Mouse (Mus musculus) kidney, embryonic 15.5 days (tissue): Measurements from ENCODE around the gene Sh3d19. TPM values are rescaled to one million over a fixed set of nuclear protein-coding genes. Genes with fewer than 3 reads are reported as not detected.

Source experiments
- ATAC-seq: fragments of 200-750 bp; cut with Nextera tagmentation; replicated peaks from 2 replicates; pipeline ENCODE4 v1.8.0; 2017; ENCODE audit warnings: moderate TSS enrichment; ENCODE audit not compliant: low FRiP score
- H3K27ac ChIP-seq: fragments of 300-500 bp; sonication (generic); 2 replicates; pipeline ENCODE4 v1.5.1; 2015; ENCODE audit warnings: mild to moderate bottlenecking, inconsistent platforms
- H3K27me3 ChIP-seq: fragments of 300-500 bp; sonication (generic); 2 replicates; pipeline ENCODE4 v1.6.1; 2015; ENCODE audit warnings: inconsistent platforms
- H3K36me3 ChIP-seq: fragments of 300-500 bp; sonication (generic); 2 replicates; pipeline ENCODE4 v1.6.1; 2015; ENCODE audit warnings: inconsistent platforms
- H3K4me1 ChIP-seq: fragments of 300-500 bp; sonication (generic); 2 replicates; pipeline ENCODE4 v1.6.1; 2015; ENCODE audit warnings: inconsistent platforms
- H3K4me2 ChIP-seq: fragments of 300-500 bp; sonication (generic); 2 replicates; pipeline ENCODE4 v1.6.1; 2015; ENCODE audit warnings: moderate library complexity, mild to moderate bottlenecking, inconsistent platforms
- H3K4me3 ChIP-seq: fragments of 300-500 bp; sonication (generic); replicated peaks from 2 replicates; pipeline ENCODE4 v1.5.1; 2015; ENCODE audit warnings: mild to moderate bottlenecking, inconsistent platforms
- H3K9ac ChIP-seq: fragments of 300-500 bp; sonication (generic); 2 replicates; pipeline ENCODE4 v1.6.1; 2015; ENCODE audit warnings: mild to moderate bottlenecking, inconsistent platforms
- H3K9me3 ChIP-seq: fragments of 300-500 bp; sonication (generic); replicated peaks from 2 replicates; pipeline ENCODE4 v1.6.1; 2016; ENCODE audit warnings: inconsistent platforms
- WGBS: fragments of 180-500 bp; shearing (Covaris S2); methylation state at CpG from one replicate; pipeline ENCODE4 v1.1.7; 2015; ENCODE audit warnings: mixed read lengths; 5-methylcytosine and 5-hydroxymethylcytosine counted together
- polyA plus RNA-seq: library from polyadenylated mRNA; unstranded; fragments of >200 nt; fragmentation: Nextera tagmentation; extraction: Ambion mirVana; gene quantifications from 2 replicates; pipeline ENCODE4 v1.2.1, GENCODE M21; 2015

The Sh3d19 gene
- 30.1 and 32.3 TPM in 2 replicates for polyA plus RNA-seq

DNA sequence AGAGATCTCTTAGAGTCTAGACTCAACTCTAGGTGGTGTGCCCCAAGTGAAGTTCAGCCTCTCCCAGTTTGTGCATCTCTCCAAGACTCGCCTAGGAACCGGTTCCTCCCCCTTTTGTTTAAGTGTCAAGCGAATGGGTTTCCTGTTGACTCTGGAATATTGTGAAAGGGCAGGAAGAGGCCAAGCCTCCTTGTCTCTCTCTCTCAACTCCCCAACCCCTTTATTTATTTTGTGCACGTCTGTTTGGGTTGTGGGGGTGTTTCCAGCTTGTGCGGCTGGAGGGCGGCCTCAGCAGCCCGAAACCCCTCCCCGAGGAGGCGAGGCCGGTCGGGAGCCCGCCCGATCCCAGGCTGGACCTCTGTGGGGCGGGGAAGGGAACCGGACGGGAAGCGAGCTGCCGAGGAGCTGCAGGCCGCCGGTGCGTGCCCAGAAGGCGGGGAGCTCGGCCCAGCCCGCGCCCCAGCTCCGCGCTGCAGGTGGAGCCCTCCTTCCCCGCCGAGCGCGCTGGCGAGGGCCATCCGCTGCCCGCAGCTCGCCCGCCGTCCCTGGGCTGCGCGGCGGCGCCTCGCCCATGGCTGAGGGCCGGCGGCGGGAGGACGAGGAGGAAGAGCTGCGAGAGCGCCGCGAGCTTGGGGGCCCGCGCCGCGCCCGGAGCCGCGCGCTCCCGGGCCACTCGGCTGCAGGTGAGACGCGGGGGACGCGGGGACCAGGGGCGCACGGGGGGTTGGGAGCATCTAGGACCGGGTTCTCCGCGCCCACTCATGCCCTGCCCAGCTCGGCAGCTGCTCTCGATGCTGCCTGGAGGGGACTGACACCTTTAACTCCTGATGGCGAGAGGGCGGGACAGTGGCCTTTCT is at the start of gene Sh3d19:
Gene Sh3d19 (plus strand): TSS at position 368 of the 857 bp plus-strand sequence.
- Histone ChIP-seq H3K4me3 (peak within 1 kb of the TSS; percentile 85), H3K4me2 (peak within 1 kb of the TSS; percentile 84), H3K36me3 (no peaks in the 10 kb centered on the region), H3K27me3 (no peaks in the 10 kb centered on the region), H3K9me3 (no peaks in the 10 kb centered on the region), H3K9ac (peak within 1 kb of the TSS; percentile 86), H3K27ac (peak within 1 kb of the TSS; percentile 93), H3K4me1 (peaks cover 44% of the 10 kb centered on the region)
- WGBS = under 1% methylated on average over 54 of the region's 73 CpGs
- peak; percentile 93 for ATAC-seq

DNA sequence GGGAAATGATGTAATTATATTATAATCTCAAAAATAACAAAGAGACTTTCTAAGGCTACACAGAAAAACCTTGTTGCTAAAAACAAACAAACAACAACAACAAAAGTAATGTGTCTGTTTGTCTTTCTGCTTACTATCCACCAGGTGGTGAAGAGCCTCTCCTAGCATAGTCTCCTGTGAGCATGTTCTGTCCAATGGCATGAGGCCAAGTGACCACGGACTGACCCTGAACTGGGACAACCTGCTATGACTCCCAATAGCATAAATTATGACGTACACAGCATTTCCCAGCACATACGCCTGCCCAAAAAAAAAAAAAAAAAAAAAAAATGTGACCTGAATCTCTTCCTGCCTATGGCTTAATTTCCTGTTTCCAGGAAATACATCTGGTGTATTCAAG is 48.6 kb upstream of the Sh3d19 start:
- H3K9me3 ChIP-seq = no peaks in the 10 kb centered on the region
- no peak overlapping the region for H3K4me2 ChIP-seq
- H3K4me3 ChIP-seq = no peak overlapping the region
- H3K27ac ChIP-seq = no peak overlapping the region
- no peaks in the 10 kb centered on the region for H3K27me3 ChIP-seq
- H3K9ac ChIP-seq = no peak overlapping the region
- H3K36me3 ChIP-seq = no peaks in the 10 kb centered on the region
- WGBS = 28% methylated on average over 3 of the region's 3 CpGs
- H3K4me1 ChIP-seq = peaks cover 10% of the 10 kb centered on the region
- no peak for ATAC-seq

DNA sequence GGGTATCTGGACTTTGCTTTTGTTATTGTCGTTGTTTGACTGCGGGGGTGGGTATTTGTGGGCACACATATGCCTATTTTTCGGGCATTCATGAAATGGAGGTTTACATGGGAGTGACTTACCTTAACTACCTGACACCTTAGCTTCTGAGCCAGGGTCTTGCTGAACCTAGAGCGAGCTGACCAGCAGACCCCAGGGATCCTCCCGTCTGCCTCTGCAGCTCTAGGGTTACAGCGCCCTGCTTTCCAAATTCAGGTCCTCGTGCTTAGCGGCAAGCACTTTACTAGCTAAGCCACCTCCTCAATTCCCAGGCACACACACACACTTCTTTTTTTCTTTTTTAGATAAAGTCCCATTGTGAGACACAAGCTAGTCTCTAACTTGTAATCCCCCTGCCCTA is 47.6 kb upstream of the Sh3d19 start:
- Histone ChIP-seq H3K4me3 (no peak overlapping the region), H3K9me3 (no peaks in the 10 kb centered on the region), H3K4me2 (0 out of 2 replicates have a peak overlapping the region, but pooled peaks have one; percentile 13), H3K27ac (no peak overlapping the region), H3K4me1 (peaks cover 10% of the 10 kb centered on the region), H3K27me3 (no peaks in the 10 kb centered on the region), H3K9ac (no peak overlapping the region), H3K36me3 (no peaks in the 10 kb centered on the region)
- no peak for ATAC-seq
- WGBS = 60% methylated on average over 8 of the region's 8 CpGs

- ATAC-seq = peak; percentile 70
- 37% methylated on average over 18 of the region's 18 CpGs for WGBS
- Histone ChIP-seq H3K4me1 (peaks cover 10% of the 10 kb centered on the region), H3K4me2 (peak overlapping the region; percentile 13; the same call in 1 of the 2 replicates), H3K9ac (no peak overlapping the region), H3K27ac (no peak overlapping the region), H3K4me3 (no peak overlapping the region), H3K9me3 (no peaks in the 10 kb centered on the region), H3K36me3 (no peaks in the 10 kb centered on the region), H3K27me3 (no peaks in the 10 kb centered on the region)
These were observed 46.7 kb upstream of the Sh3d19 start for GRCm38 (mm10) chr3:85923954-85924945.

- no peak for ATAC-seq
- WGBS = 64% methylated on average over 9 of the region's 9 CpGs
- H3K9me3 ChIP-seq = no peaks in the 10 kb centered on the region
- H3K27ac ChIP-seq = no peak overlapping the region
- no peaks in the 10 kb centered on the region for H3K36me3 ChIP-seq
- H3K4me3 ChIP-seq = no peak overlapping the region
- no peaks in the 10 kb centered on the region for H3K27me3 ChIP-seq
- H3K9ac ChIP-seq = no peak overlapping the region
- peaks cover 10% of the 10 kb centered on the region for H3K4me1 ChIP-seq
- no peak overlapping the region for H3K4me2 ChIP-seq
These were observed 43.6 kb upstream of the Sh3d19 start for GRCm38 (mm10) chr3:85927296-85927695.

GRCm38 (mm10) chr3:85928140-85928611 is 42.7 kb upstream of the Sh3d19 start:
- Histone ChIP-seq H3K36me3 (no peaks in the 10 kb centered on the region), H3K4me3 (no peak overlapping the region), H3K4me1 (peaks cover 10% of the 10 kb centered on the region), H3K9ac (no peak overlapping the region), H3K4me2 (no peak overlapping the region), H3K27me3 (no peaks in the 10 kb centered on the region), H3K27ac (no peak overlapping the region), H3K9me3 (no peaks in the 10 kb centered on the region)
- WGBS = 74% methylated on average over 5 of the region's 5 CpGs
- no peak for ATAC-seq

DNA sequence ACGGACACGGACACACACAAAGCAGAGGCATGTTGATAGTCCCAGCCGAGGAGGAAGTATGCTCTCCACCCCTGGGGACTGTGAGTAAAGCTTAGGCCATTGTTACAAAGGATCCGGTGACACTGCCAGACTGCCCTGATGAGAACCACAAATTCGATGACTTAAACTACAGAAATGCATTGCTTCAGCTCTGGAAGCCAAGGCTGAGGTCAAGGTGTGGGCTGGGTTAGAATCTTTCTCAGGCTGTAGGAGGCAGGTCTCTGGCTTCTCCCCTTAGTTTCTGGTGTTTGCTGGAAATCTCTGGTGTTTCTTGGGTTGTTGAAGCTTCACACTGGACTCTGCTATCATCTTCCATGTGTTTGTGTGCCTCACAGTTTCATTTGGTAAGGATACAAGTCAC is 41.2 kb upstream of the Sh3d19 start:
- Histone ChIP-seq H3K9me3 (no peaks in the 10 kb centered on the region), H3K4me2 (no peak overlapping the region), H3K27ac (no peak overlapping the region), H3K4me3 (no peak overlapping the region), H3K9ac (no peak overlapping the region), H3K36me3 (no peaks in the 10 kb centered on the region), H3K4me1 (no peaks in the 10 kb centered on the region), H3K27me3 (no peaks in the 10 kb centered on the region)
- WGBS = 86% methylated on average over 5 of the region's 5 CpGs
- ATAC-seq = no peak

GRCm38 (mm10) chr3:85930671-85931255 is 40.1 kb upstream of the Sh3d19 start:
- no peaks in the 10 kb centered on the region for H3K4me1 ChIP-seq
- H3K27me3 ChIP-seq = no peaks in the 10 kb centered on the region
- no peak overlapping the region for H3K27ac ChIP-seq
- 53% methylated on average over 11 of the region's 11 CpGs for WGBS
- no peak overlapping the region for H3K4me3 ChIP-seq
- ATAC-seq = no peak
- no peaks in the 10 kb centered on the region for H3K36me3 ChIP-seq
- H3K4me2 ChIP-seq = no peak overlapping the region
- H3K9ac ChIP-seq = no peak overlapping the region
- no peaks in the 10 kb centered on the region for H3K9me3 ChIP-seq

GRCm38 (mm10) chr3:85931859-85932258 is 39.0 kb upstream of the Sh3d19 start:
- Histone ChIP-seq H3K4me3 (no peak overlapping the region), H3K9ac (no peak overlapping the region), H3K9me3 (no peaks in the 10 kb centered on the region), H3K27me3 (no peaks in the 10 kb centered on the region), H3K36me3 (no peaks in the 10 kb centered on the region), H3K4me1 (no peaks in the 10 kb centered on the region), H3K27ac (no peak overlapping the region), H3K4me2 (no peak overlapping the region)
- 75% methylated on average over 6 of the region's 6 CpGs for WGBS
- no peak for ATAC-seq

DNA sequence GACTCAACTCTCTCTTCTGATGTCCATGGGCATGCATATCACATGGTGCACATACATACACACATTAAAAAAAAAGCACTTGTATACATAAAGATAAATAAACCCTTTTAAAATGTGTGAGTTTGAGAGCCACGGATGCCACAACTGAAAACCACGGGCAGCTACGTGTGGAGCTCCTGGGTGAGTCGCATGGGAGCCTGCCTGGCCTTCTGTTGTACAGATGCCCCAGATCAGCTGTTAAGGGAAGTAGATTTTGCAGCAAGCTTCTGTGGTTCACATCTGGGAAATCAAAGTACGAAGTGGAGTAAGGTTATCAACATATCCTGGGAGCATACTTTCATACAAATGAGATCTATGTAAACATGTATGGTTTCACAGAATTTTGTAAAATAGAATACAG is 37.3 kb upstream of the Sh3d19 start:
- Histone ChIP-seq H3K9me3 (no peaks in the 10 kb centered on the region), H3K36me3 (no peaks in the 10 kb centered on the region), H3K27ac (no peak overlapping the region), H3K4me2 (no peak overlapping the region), H3K27me3 (no peaks in the 10 kb centered on the region), H3K4me1 (no peaks in the 10 kb centered on the region), H3K9ac (no peak overlapping the region), H3K4me3 (no peak overlapping the region)
- ATAC-seq = no peak
- 88% methylated on average over 5 of the region's 5 CpGs for WGBS

GRCm38 (mm10) chr3:85950914-85951313 is 20.0 kb upstream of the Sh3d19 start:
- Histone ChIP-seq H3K4me1 (no peaks in the 10 kb centered on the region), H3K27me3 (no peaks in the 10 kb centered on the region), H3K4me2 (no peak overlapping the region), H3K27ac (no peak overlapping the region), H3K4me3 (no peak overlapping the region), H3K9me3 (no peaks in the 10 kb centered on the region), H3K36me3 (no peaks in the 10 kb centered on the region), H3K9ac (no peak overlapping the region)
- WGBS = 77% methylated on average over 4 of the region's 4 CpGs
- no peak for ATAC-seq
